9 mouse cellular contexts compared by ENCODE assay signal in genomic region chr6:115990479-115990878, GRCm38 (mm10). TPM values are rescaled to one million over a fixed set of nuclear protein-coding genes. Genes with fewer than 3 reads are reported as not detected.
DNase-seq lines count a peak whose midpoint lies in the region; ATAC-seq and TF ChIP-seq lines count a peak whose summit lies in the region.
"Had no signal": no experiment of that assay in that cellular context is flagged by ENCODE, and none has a peak within 500 bp of the region (broad histone marks: within the 10 kb centered on the region; RNA-seq: fewer than 3 reads in every experiment).

No protein-coding gene starts in this region.

- ATAC-seq in kidney, embryonic 14.5 days (ENCODE audit: low FRiP score, low TSS enrichment) = no peak
- ATAC-seq in forebrain, embryonic 13.5 days = no peak
- no peak for ATAC-seq in limb, embryonic 12.5 days (ENCODE audit: insufficient number of reproducible peaks, insufficient read depth, low FRiP score, low TSS enrichment, low read depth)
- ATAC-seq in erythroid progenitor cell, adult 5-6 weeks (replicated peaks; ENCODE audit: low FRiP score, poor library complexity, severe bottlenecking) = no peak

- peak overlapping the region; percentile 71 for H3K4me3 ChIP-seq in kidney, embryonic 14.5 days (ENCODE audit: low read length)
- H3K4me3 ChIP-seq in bone marrow macrophage, adult 2 months (ENCODE audit: insufficient read depth, low read length) = peak overlapping the region; percentile 94
- 0 out of 2 replicates have a peak overlapping the region, but pooled peaks have one; percentile 56 for H3K4me3 ChIP-seq in forebrain, embryonic 13.5 days
- peak overlapping the region; percentile 59 for H3K4me3 ChIP-seq in limb, embryonic 12.5 days (replicated peaks)

- no peak for TF ChIP-seq CTCF in bone marrow macrophage, adult 2 months (IDR thresholded peaks at IDR 0.05; ENCODE audit: low read depth, low read length)

- H3K4me1 ChIP-seq in kidney, embryonic 14.5 days (ENCODE audit: control insufficient read depth, insufficient read depth, low read length) = peaks cover 61% of the 10 kb centered on the region
- H3K4me1 ChIP-seq in bone marrow macrophage, adult 2 months (ENCODE audit: control insufficient read depth, insufficient read depth, low read length) = peaks cover 50% of the 10 kb centered on the region
- H3K4me1 ChIP-seq in forebrain, embryonic 13.5 days = peaks cover 50% of the 10 kb centered on the region
- H3K4me1 ChIP-seq in limb, embryonic 12.5 days (replicated peaks) = peaks cover 54% of the 10 kb centered on the region

- no peaks in the 10 kb centered on the region; the same call in 1 of the 2 replicates for H3K36me3 ChIP-seq in kidney, embryonic 14.5 days (ENCODE audit: control insufficient read depth, insufficient read depth, low read length)
- H3K36me3 ChIP-seq in forebrain, embryonic 13.5 days (ENCODE audit: poor library complexity, severe bottlenecking) = no peaks in the 10 kb centered on the region
- no peaks in the 10 kb centered on the region for H3K36me3 ChIP-seq in limb, embryonic 12.5 days

- H3K9me3 ChIP-seq in kidney, embryonic 14.5 days (ENCODE audit: control insufficient read depth, low read length) = no peaks in the 10 kb centered on the region
- no peaks in the 10 kb centered on the region for H3K9me3 ChIP-seq in forebrain, embryonic 13.5 days (replicated peaks)
- H3K9me3 ChIP-seq in limb, embryonic 12.5 days = no peaks in the 10 kb centered on the region

- WGBS in kidney, embryonic 14.5 days = 75% methylated on average over 9 of the region's 9 CpGs
- 77% methylated on average over 9 of the region's 9 CpGs for WGBS in forebrain, embryonic 13.5 days
- 81% methylated on average over 9 of the region's 9 CpGs for WGBS in limb, embryonic 12.5 days

- DNase-seq in kidney, postnatal 25 days = no peak
- DNase-seq in adipocyte (ENCODE audit: low spot score) = no peak
- no peak for DNase-seq in adrenal gland, adult 2 months

- no peak for TF ChIP-seq POLR2A in bone marrow macrophage, adult 2 months (IDR thresholded peaks at IDR 0.05; ENCODE audit: borderline replicate concordance, low read depth, low read length)

- H3K27ac ChIP-seq in kidney, embryonic 14.5 days (ENCODE audit: low read depth, low read length) = peak overlapping the region; percentile 51; the same call in 1 of the 2 replicates
- H3K27ac ChIP-seq in bone marrow macrophage, adult 2 months (ENCODE audit: insufficient read depth, low read depth, low read length) = no peak overlapping the region
- no peak overlapping the region for H3K27ac ChIP-seq in forebrain, embryonic 13.5 days
- H3K27ac ChIP-seq in limb, embryonic 12.5 days = no peak overlapping the region

- H3K27me3 ChIP-seq in kidney, embryonic 14.5 days (ENCODE audit: control insufficient read depth, insufficient read depth, low read length) = peaks cover 7% of the 10 kb centered on the region; the same call in 1 of the 2 replicates
- peaks cover 42% of the 10 kb centered on the region for H3K27me3 ChIP-seq in forebrain, embryonic 13.5 days
- peaks cover 57% of the 10 kb centered on the region for H3K27me3 ChIP-seq in limb, embryonic 12.5 days

- peak overlapping the region; percentile 92 for H3K4me2 ChIP-seq in kidney, embryonic 14.5 days (replicated peaks; ENCODE audit: low read depth, low read length)
- peak overlapping the region; percentile 85 for H3K4me2 ChIP-seq in forebrain, embryonic 13.5 days
- H3K4me2 ChIP-seq in limb, embryonic 12.5 days = peak overlapping the region; percentile 37

- peak overlapping the region; percentile 78; the same call in 1 of the 2 replicates for H3K9ac ChIP-seq in kidney, embryonic 14.5 days (ENCODE audit: low read depth, low read length)
- H3K9ac ChIP-seq in forebrain, embryonic 13.5 days = no peak overlapping the region
- H3K9ac ChIP-seq in limb, embryonic 12.5 days (replicated peaks) = no peak overlapping the region

RNA-seq across cellular contexts. Expression of gene Plxnd1, which starts 4.3 kb away (rescaled TPM):
- 58.3 and 62.7 TPM in 2 replicates for polyA plus RNA-seq in kidney, embryonic 14.5 days (2014; fragmentation: Nextera tagmentation; extraction: Ambion mirVana)
- 205 and 222 TPM in 2 replicates for polyA plus RNA-seq in bone marrow macrophage, adult 2 months (2012; ENCODE audit: insufficient read depth, insufficient read length, missing spikeins)
- 14.3 and 19.7 TPM in 2 replicates for polyA plus RNA-seq in forebrain, embryonic 13.5 days (2015; fragmentation: Nextera tagmentation; extraction: Ambion mirVana)
- polyA plus RNA-seq in limb, embryonic 12.5 days (2016; fragmentation: Nextera tagmentation; extraction: Ambion mirVana) = 25.2 and 27.5 TPM in 2 replicates
- total RNA-seq in erythroid progenitor cell, adult 5-6 weeks (2015; ENCODE audit: low replicate concordance) = 9.6 and 22.3 TPM in 2 replicates
- total RNA-seq in erythroid progenitor cell, adult 5-6 weeks (2017; ENCODE audit: low replicate concordance) = 2.0 and 2.3 TPM in 2 replicates
- total RNA-seq in adrenal gland, adult 2 months (2021) = 100 to 1,000 TPM; 168 to 181 TPM
- 279 and 288 TPM in 2 replicates for polyA plus RNA-seq in adrenal gland, adult 2 months (2012; rRNA removed)

RNA-seq across cellular contexts. Expression of gene H1foo, which starts 45.7 kb away (rescaled TPM):
- polyA plus RNA-seq in kidney, embryonic 14.5 days (2014; fragmentation: Nextera tagmentation; extraction: Ambion mirVana) = not detected in 2 replicates
- polyA plus RNA-seq in bone marrow macrophage, adult 2 months (2012; ENCODE audit: insufficient read depth, insufficient read length, missing spikeins) = not detected in 2 replicates
- polyA plus RNA-seq in forebrain, embryonic 13.5 days (2015; fragmentation: Nextera tagmentation; extraction: Ambion mirVana) = not detected in 2 replicates
- polyA plus RNA-seq in limb, embryonic 12.5 days (2016; fragmentation: Nextera tagmentation; extraction: Ambion mirVana) = not detected in 2 replicates
- total RNA-seq in erythroid progenitor cell, adult 5-6 weeks (2015; ENCODE audit: low replicate concordance) = not detected in 2 replicates
- not detected in 2 replicates for total RNA-seq in erythroid progenitor cell, adult 5-6 weeks (2017; ENCODE audit: low replicate concordance)
- not detected for total RNA-seq in adrenal gland, adult 2 months (2021)
- polyA plus RNA-seq in adrenal gland, adult 2 months (2012; rRNA removed) = not detected in 2 replicates
- total RNA-seq: adrenal gland, adult 18-20 months had no signal

RNA-seq across cellular contexts. Expression of gene Rho, which starts 58.9 kb away (rescaled TPM):
- 0.06 TPM in 1 of 2 replicates, not detected in the other for polyA plus RNA-seq in kidney, embryonic 14.5 days (2014; fragmentation: Nextera tagmentation; extraction: Ambion mirVana)
- polyA plus RNA-seq in bone marrow macrophage, adult 2 months (2012; ENCODE audit: insufficient read depth, insufficient read length, missing spikeins) = not detected in 2 replicates
- polyA plus RNA-seq in forebrain, embryonic 13.5 days (2015; fragmentation: Nextera tagmentation; extraction: Ambion mirVana) = 0.10 and 0.17 TPM in 2 replicates
- 0.28 and 0.38 TPM in 2 replicates for polyA plus RNA-seq in limb, embryonic 12.5 days (2016; fragmentation: Nextera tagmentation; extraction: Ambion mirVana)
- total RNA-seq in erythroid progenitor cell, adult 5-6 weeks (2015; ENCODE audit: low replicate concordance) = not detected in 2 replicates
- not detected in 2 replicates for total RNA-seq in erythroid progenitor cell, adult 5-6 weeks (2017; ENCODE audit: low replicate concordance)
- under 1 TPM; 0.52 to 0.95 TPM for total RNA-seq in adrenal gland, adult 2 months (2021)
- 2.2 and 3.4 TPM in 2 replicates for polyA plus RNA-seq in adrenal gland, adult 2 months (2012; rRNA removed)

Comparison
In these comparisons a context has a peak if more than half of its experiments do, and no peak if none do; other contexts are left out.
1. H3K4me2 ChIP-seq: peak in every context shown above with its lines; median percentile 92 in kidney, embryonic 14.5 days; 85 in forebrain, embryonic 13.5 days; 37 in limb, embryonic 12.5 days.